Mouse (Mus musculus) thymus, adult 18-20 months (tissue): ENCODE data around the gene Ankrd26.

Experiments used
- DNase-seq, 2 experiments: peaks; one replicate each; pipeline ENCODE4 v3.0.0; 2022; ENCODE audit warnings: mixed read lengths in 2 of 2

Gene Ankrd26

GRCm38 (mm10) chr6:118478957-118479708 is 82.9 kb downstream of the Ankrd26 start, which contains the start of gene Zfp9:
Gene Zfp9, minus strand, starts transcription at chr6:118479320.
- peak; percentile 17 to 20 for DNase-seq

- DNase-seq: no peak
Measured at GRCm38 (mm10) chr6:118477875-118478785, 83.9 kb downstream of the Ankrd26 start.

DNA sequence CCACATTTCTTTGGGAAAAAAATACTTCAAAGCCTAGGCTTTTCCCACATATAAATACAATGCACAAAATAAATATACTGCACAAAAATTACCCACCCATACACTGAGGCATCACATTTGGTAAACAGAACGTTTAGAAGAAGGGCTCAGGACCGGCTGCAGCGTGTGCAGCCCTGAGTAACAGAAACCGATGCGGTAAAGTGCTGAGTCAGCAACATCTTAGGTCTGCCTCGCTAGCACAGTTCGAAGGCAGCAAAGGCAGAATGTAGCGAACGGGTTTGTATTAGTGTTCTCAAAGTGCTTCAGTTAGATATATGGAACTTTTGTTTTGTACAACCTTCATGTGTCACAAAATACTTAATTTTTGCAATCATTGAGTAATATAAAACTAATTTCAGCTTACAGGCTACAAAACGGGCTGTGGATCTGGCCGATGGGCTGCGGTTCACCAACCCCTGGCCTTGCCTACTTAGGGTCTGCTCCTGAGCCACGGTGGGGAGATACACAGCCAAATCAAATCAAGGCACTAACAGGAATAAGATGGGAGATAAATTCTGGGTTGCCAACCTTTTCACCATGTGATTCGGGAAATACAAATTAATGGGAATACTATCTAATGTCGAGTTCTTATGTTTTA is 99.8 kb downstream of the Ankrd26 start:
- DNase-seq: no peak

GRCm38 (mm10) chr6:118457726-118458125 is 104.3 kb downstream of the Ankrd26 start:
- DNase-seq: no peak

DNA sequence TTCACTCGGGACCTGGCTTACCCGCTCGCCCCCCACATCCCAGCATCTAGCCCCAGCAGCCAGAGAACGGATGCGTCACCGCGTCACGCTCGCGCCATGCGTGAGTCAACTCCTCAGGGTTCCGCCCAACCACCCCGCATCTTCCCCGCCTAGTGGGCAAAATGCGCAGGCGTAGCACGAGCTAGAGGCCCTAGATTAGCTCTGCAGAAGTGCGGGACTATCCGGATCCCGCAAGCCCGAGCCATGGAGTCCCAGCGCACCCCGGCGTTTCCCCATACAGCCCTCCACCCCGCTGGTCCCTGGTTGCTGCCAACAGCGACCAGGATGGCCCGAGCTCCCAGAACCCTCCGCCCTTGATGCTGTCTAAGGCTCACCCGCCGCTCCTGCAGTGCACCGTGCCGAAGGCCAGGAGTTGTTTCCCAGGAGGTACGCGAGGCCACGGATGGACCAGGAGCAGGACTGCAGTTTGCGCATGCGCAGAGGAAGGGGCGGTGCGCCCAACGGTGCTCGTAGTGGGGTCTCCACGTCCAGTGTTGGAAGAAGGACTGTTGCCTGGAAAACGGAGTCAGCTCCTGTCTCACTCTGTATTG is 106.9 kb downstream of the Ankrd26 start, which contains the start of gene Zfp248:
Zfp248 (minus strand) TSS at position 487 of the 590 bp plus-strand sequence.
- DNase-seq: peak; percentile 60 to 63

GRCm38 (mm10) chr6:118454452-118454851 is 107.6 kb downstream of the Ankrd26 start:
- no peak for DNase-seq
